Mouse (Mus musculus): Measurements from ENCODE around the gene Olfr1394. TPM values are rescaled to one million over a fixed set of nuclear protein-coding genes. Genes with fewer than 3 reads are reported as not detected.
A peak's percentile ranks its signal among the peaks of the same experiment; 100 is the strongest.

Gene Olfr1394
- polyA plus RNA-seq, 1 experiment from 2014 or later = not detected

GRCm38 (mm10) chr11:49200666-49201065 lies 46.5 kb downstream of the Olfr1394 start:
- Histone ChIP-seq H3K27ac (ENCODE audit: low read length) (no peak overlapping the region), H3K4me3 (ENCODE audit: low read depth, low read length) (no peak overlapping the region), H3K9me3 (ENCODE audit: low read length) (no peaks in the 10 kb centered on the region), H3K4me2 (replicated peaks; ENCODE audit: low read depth, low read length) (no peak overlapping the region), H3K27me3 (replicated peaks; ENCODE audit: insufficient read depth, low read length) (no peaks in the 10 kb centered on the region), H3K36me3 (ENCODE audit: insufficient read depth, low read length) (no peaks in the 10 kb centered on the region), H3K4me1 (ENCODE audit: insufficient read depth, low read depth, low read length) (peaks cover 7% of the 10 kb centered on the region; the same call in 1 of the 2 replicates), H3K9ac (replicated peaks; ENCODE audit: low read depth) (no peak overlapping the region)
- no peak for DNase-seq (ENCODE audit: low spot score)
- ATAC-seq = no peak
- TF ChIP-seq CTCF (IDR thresholded peaks at IDR 0.05) (no peak), EP300 (IDR thresholded peaks at IDR 0.05) (no peak)

GRCm38 (mm10) chr11:49201142-49201541 lies 47.0 kb downstream of the Olfr1394 start:
- no peak overlapping the region for H3K4me3 ChIP-seq (ENCODE audit: low read depth, low read length)
- no peak overlapping the region for H3K27ac ChIP-seq (ENCODE audit: low read length)
- ATAC-seq = no peak

GRCm38 (mm10) chr11:49202071-49202470 lies 47.9 kb downstream of the Olfr1394 start:
- no peak for ATAC-seq
- no peak for TF ChIP-seq CTCF (IDR thresholded peaks at IDR 0.05)
- TF ChIP-seq EP300 (IDR thresholded peaks at IDR 0.05) = no peak
- Histone ChIP-seq H3K9ac (replicated peaks; ENCODE audit: low read depth) (peak overlapping the region; percentile 96), H3K4me1 (ENCODE audit: insufficient read depth, low read depth, low read length) (peaks cover 7% of the 10 kb centered on the region; the same call in 1 of the 2 replicates), H3K27me3 (replicated peaks; ENCODE audit: insufficient read depth, low read length) (no peaks in the 10 kb centered on the region), H3K36me3 (ENCODE audit: insufficient read depth, low read length) (no peaks in the 10 kb centered on the region), H3K27ac (ENCODE audit: low read length) (peak overlapping the region; percentile 99), H3K4me3 (ENCODE audit: low read depth, low read length) (peak overlapping the region; percentile 87), H3K4me2 (replicated peaks; ENCODE audit: low read depth, low read length) (peak overlapping the region; percentile 82), H3K9me3 (ENCODE audit: low read length) (no peaks in the 10 kb centered on the region)
- WGBS = 35% methylated on average over 2 of the region's 2 CpGs
- DNase-seq (ENCODE audit: low spot score) = no peak

More at GRCm38 (mm10) chr11:49201142-49201541, 47.0 kb downstream of the Olfr1394 start:
- Histone ChIP-seq H3K9ac (replicated peaks; ENCODE audit: low read depth) (no peak overlapping the region), H3K4me2 (replicated peaks; ENCODE audit: low read depth, low read length) (no peak overlapping the region), H3K9me3 (ENCODE audit: low read length) (no peaks in the 10 kb centered on the region), H3K4me1 (ENCODE audit: insufficient read depth, low read depth, low read length) (peaks cover 7% of the 10 kb centered on the region; the same call in 1 of the 2 replicates), H3K27me3 (replicated peaks; ENCODE audit: insufficient read depth, low read length) (no peaks in the 10 kb centered on the region), H3K36me3 (ENCODE audit: insufficient read depth, low read length) (no peaks in the 10 kb centered on the region)
- no peak for DNase-seq (ENCODE audit: low spot score)
- no peak for TF ChIP-seq EP300 (IDR thresholded peaks at IDR 0.05)
- TF ChIP-seq CTCF (IDR thresholded peaks at IDR 0.05) = no peak

GRCm38 (mm10) chr11:49202523-49203061 lies 48.4 kb downstream of the Olfr1394 start:
- TF ChIP-seq CTCF (IDR thresholded peaks at IDR 0.05) (no peak), EP300 (IDR thresholded peaks at IDR 0.05) (no peak)
- H3K36me3 ChIP-seq (ENCODE audit: insufficient read depth, low read length) = no peaks in the 10 kb centered on the region
- ATAC-seq (no peak), DNase-seq (ENCODE audit: low spot score) (no peak)
- H3K4me1 ChIP-seq (ENCODE audit: insufficient read depth, low read depth, low read length) = peaks cover 7% of the 10 kb centered on the region; the same call in 1 of the 2 replicates
- H3K4me3 ChIP-seq (ENCODE audit: low read depth, low read length) = peak overlapping the region; percentile 87
- no peaks in the 10 kb centered on the region for H3K27me3 ChIP-seq (replicated peaks; ENCODE audit: insufficient read depth, low read length)
- H3K27ac ChIP-seq (ENCODE audit: low read length) = peak overlapping the region; percentile 99
- H3K4me2 ChIP-seq (replicated peaks; ENCODE audit: low read depth, low read length) = peak overlapping the region; percentile 82
- under 1% methylated on average over 10 of the region's 10 CpGs for WGBS
- peak overlapping the region; percentile 96 for H3K9ac ChIP-seq (replicated peaks; ENCODE audit: low read depth)
- H3K9me3 ChIP-seq (ENCODE audit: low read length) = no peaks in the 10 kb centered on the region

DNA sequence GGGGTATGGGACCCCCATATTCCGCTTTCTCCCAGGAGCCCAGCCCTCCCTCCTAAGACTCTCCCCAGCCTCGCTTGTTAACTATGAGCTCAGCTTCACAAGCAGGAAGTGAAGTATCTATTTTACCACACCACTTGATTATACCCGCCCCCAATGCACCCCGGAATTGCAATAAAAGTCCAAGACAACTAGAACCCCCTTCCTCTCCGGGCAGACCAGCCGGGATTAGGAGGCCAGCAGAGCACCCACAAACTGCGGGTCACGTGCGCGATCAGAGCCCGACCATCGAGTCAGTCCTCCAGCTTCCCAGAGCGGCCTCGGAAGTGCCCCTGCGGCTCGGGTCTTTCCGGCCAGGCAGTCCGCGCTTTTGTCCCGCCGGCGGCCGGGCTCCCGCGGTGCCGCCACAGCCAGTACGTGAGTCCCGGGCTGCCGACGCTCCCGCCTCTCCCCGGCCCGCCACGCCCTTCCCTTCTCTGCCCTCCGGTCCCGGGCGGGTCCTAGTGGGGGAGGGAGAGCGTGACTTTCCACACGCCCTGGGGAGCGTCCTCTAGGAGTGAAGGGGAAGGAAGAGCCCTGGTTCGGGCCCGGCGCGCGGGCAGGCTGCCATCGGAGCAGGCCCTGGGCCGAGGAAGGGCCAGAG lies 49.1 kb downstream of the Olfr1394 start, which contains the start of gene Zfp62:
Gene Zfp62, plus strand, starts transcription at position 164 of the 640 bp plus-strand sequence.
- H3K9ac ChIP-seq (replicated peaks; ENCODE audit: low read depth) = peak within 1 kb of the TSS; percentile 96
- peaks cover 7% of the 10 kb centered on the region; the same call in 1 of the 2 replicates for H3K4me1 ChIP-seq (ENCODE audit: insufficient read depth, low read depth, low read length)
- no peaks in the 10 kb centered on the region for H3K27me3 ChIP-seq (replicated peaks; ENCODE audit: insufficient read depth, low read length)
- peak within 1 kb of the TSS; percentile 82 for H3K4me2 ChIP-seq (replicated peaks; ENCODE audit: low read depth, low read length)
- H3K27ac ChIP-seq (ENCODE audit: low read length) = peak within 1 kb of the TSS; percentile 99
- H3K9me3 ChIP-seq (ENCODE audit: low read length) = no peaks in the 10 kb centered on the region
- H3K36me3 ChIP-seq (ENCODE audit: insufficient read depth, low read length) = no peaks in the 10 kb centered on the region
- peak; percentile 96 for DNase-seq (ENCODE audit: low spot score)
- under 1% methylated on average over 42 of the region's 47 CpGs for WGBS
- TF ChIP-seq CTCF (IDR thresholded peaks at IDR 0.05) = no peak
- TF ChIP-seq EP300 (IDR thresholded peaks at IDR 0.05) = no peak
- ATAC-seq = peak; percentile 94
- H3K4me3 ChIP-seq (ENCODE audit: low read depth, low read length) = peak within 1 kb of the TSS; percentile 87

DNA sequence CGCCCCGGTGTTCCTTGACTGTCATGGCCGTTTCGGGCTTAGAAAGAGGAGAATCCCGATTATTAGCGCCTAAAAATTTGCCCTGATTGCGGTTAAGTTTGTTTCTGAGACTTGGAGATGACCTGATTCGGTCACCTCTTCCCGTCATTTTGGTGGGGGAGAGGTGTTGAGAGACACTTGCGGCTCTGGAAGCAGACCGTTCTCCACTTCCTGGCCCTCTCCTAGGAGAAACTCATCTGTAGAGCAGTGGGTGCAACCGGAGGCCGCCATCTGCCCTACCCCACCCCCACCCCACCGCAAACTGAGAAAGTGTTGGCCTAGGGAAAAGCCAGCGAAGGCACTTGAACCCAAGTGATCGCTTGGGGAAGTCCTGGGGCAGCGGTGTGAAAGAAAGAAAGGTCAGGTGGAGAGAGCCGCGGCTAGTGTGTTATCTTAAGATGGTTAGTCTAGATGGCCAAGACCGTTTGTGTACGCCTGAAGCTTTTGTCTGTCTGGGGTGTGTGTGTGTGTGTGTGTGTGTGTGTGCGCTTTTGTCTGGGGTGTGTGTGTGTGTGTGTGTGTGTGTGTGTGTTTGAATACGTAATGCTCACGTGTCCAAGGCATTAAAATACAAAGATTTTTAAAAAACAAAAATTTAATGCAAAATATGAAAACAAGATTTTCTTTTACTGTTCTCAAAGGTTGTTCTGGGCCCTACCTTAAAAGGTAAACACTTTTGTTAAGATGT lies 49.8 kb downstream of the Olfr1394 start:
- Histone ChIP-seq H3K4me2 (replicated peaks; ENCODE audit: low read depth, low read length) (peak overlapping the region; percentile 82), H3K9me3 (ENCODE audit: low read length) (no peaks in the 10 kb centered on the region), H3K27me3 (replicated peaks; ENCODE audit: insufficient read depth, low read length) (no peaks in the 10 kb centered on the region), H3K4me3 (ENCODE audit: low read depth, low read length) (peak overlapping the region; percentile 87), H3K27ac (ENCODE audit: low read length) (peak overlapping the region; percentile 99), H3K9ac (replicated peaks; ENCODE audit: low read depth) (peak overlapping the region; percentile 96), H3K36me3 (ENCODE audit: insufficient read depth, low read length) (no peaks in the 10 kb centered on the region), H3K4me1 (ENCODE audit: insufficient read depth, low read depth, low read length) (peaks cover 7% of the 10 kb centered on the region; the same call in 1 of the 2 replicates)
- WGBS = 0% methylated on average over 24 of the region's 24 CpGs
- peak; percentile 74 for DNase-seq (ENCODE audit: low spot score)
- TF ChIP-seq CTCF (IDR thresholded peaks at IDR 0.05) (no peak), EP300 (IDR thresholded peaks at IDR 0.05) (peak; percentile 20)
- ATAC-seq = peak; percentile 71
